Mouse (Mus musculus) heart, embryonic 16.5 days (tissue): ENCODE results near the gene Plekhg3. TPM values are rescaled to one million over a fixed set of nuclear protein-coding genes. Genes with fewer than 3 reads are reported as not detected.

ENCODE experiments used
- ATAC-seq: fragments of 200-750 bp; cut with Nextera tagmentation; replicated peaks from 2 replicates; pipeline ENCODE4 v1.8.0; 2017; ENCODE audit warnings: moderate number of reproducible peaks; ENCODE audit not compliant: insufficient read depth, low FRiP score; ENCODE audit errors: extremely low read depth
- H3K27ac ChIP-seq: fragments of 300-500 bp; sonication (generic); 2 replicates; pipeline ENCODE4 v1.5.1; 2014; ENCODE audit warnings: mild to moderate bottlenecking, low read length, control low read depth, moderate library complexity
- H3K27me3 ChIP-seq: fragments of 300-500 bp; sonication (generic); 2 replicates; pipeline ENCODE4 v1.6.1; 2014; ENCODE audit warnings: low read length, mixed read lengths; ENCODE audit not compliant: control insufficient read depth, insufficient read depth
- H3K36me3 ChIP-seq: fragments of 300-500 bp; sonication (generic); 2 replicates; pipeline ENCODE4 v1.6.1; 2014; ENCODE audit not compliant: control insufficient read depth, insufficient read depth
- H3K4me1 ChIP-seq: fragments of 300-500 bp; sonication (generic); 2 replicates; pipeline ENCODE4 v1.6.1; 2014; ENCODE audit warnings: low read length, mixed read lengths; ENCODE audit not compliant: control insufficient read depth, insufficient read depth
- H3K4me2 ChIP-seq: fragments of 300-500 bp; sonication (generic); 2 replicates; pipeline ENCODE4 v1.6.1; 2014; ENCODE audit warnings: low read depth, mild to moderate bottlenecking, control low read depth, low read length
- H3K4me3 ChIP-seq: fragments of 300-500 bp; sonication (generic); 2 replicates; pipeline ENCODE4 v1.5.1; 2014; ENCODE audit warnings: mild to moderate bottlenecking, control low read depth, low read length
- H3K9ac ChIP-seq: fragments of 300-500 bp; sonication (generic); 2 replicates; pipeline ENCODE4 v1.6.1; 2014; ENCODE audit warnings: low read length, control low read depth
- H3K9me3 ChIP-seq: fragments of 300-500 bp; sonication (generic); replicated peaks from 2 replicates; pipeline ENCODE4 v1.6.1; 2016; ENCODE audit warnings: low read length; ENCODE audit not compliant: control insufficient read depth
- WGBS: fragments of 180-500 bp; shearing (Covaris S2); extraction: QIAGEN DNeasy Blood & Tissue Kit; methylation state at CpG from one replicate; pipeline ENCODE4 v1.1.7; 2014; 5-methylcytosine and 5-hydroxymethylcytosine counted together
- polyA plus RNA-seq: library from polyadenylated mRNA; unstranded; fragments of >200 nt; fragmentation: Nextera tagmentation; extraction: Ambion mirVana; gene quantifications from 2 replicates; pipeline ENCODE4 v1.2.1, GENCODE M21; 2015

Gene Plekhg3
- polyA plus RNA-seq, 1 experiment from 2014 or later, result 6.8 TPM

DNA sequence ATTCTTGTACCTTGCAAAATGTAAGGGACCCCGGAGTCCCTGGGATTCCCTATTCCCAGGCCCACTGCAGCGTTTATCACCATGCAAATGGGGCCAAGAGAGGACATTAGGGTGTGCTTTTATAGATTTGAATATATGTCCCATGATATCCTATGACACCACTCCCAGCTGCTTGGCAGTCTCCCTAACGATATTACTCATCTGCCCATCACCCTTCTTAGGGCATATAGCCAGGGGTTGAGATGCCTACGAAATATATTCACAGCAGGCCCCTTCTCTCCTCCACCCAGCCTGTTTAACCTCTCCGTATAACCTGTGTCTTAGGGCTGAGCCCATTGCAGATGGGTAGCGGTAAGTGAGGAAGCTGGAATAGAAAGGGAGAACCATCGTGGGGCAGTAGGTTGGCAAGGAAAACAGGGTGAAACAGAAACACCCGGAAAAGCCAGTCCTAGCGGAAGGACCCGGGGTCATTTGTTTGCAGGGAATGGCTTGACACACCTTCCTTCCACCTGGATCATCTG, 10.1 kb downstream of the Plekhg3 start:
- Histone ChIP-seq H3K36me3 (no peaks in the 10 kb centered on the region), H3K9ac (no peak overlapping the region), H3K4me3 (no peak overlapping the region), H3K27ac (no peak overlapping the region), H3K9me3 (peaks cover 4% of the 10 kb centered on the region; the same call in 1 of the 2 replicates), H3K27me3 (no peaks in the 10 kb centered on the region), H3K4me2 (no peak overlapping the region), H3K4me1 (peaks cover 48% of the 10 kb centered on the region)
- ATAC-seq, result no peak
- WGBS, result 72% methylated on average over 10 of the region's 10 CpGs

DNA sequence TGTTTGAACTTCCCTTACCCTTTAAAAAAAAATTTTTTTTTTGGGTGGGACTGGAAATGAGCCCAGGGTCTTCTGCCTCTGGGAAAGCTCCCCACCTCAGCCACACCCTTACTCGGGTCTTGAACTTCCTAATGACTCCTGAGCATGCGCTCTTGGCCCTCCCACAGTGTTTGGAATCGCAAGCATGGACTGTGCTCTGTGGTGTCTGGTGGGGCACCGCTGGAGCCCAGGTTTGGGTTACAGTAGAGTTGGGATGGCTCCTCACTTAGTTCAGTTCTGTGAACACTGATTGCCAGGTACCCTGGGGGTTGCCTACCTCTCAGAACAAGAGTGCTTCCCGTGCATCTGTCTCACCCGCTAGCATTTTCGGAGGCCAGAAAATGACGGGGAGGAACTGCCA, 10.8 kb downstream of the Plekhg3 start:
- H3K9ac ChIP-seq, result no peak overlapping the region
- H3K27me3 ChIP-seq, result no peaks in the 10 kb centered on the region
- H3K9me3 ChIP-seq, result peaks cover 4% of the 10 kb centered on the region; the same call in 1 of the 2 replicates
- ATAC-seq, result no peak
- H3K4me3 ChIP-seq, result no peak overlapping the region
- no peak overlapping the region for H3K4me2 ChIP-seq
- H3K36me3 ChIP-seq, result no peaks in the 10 kb centered on the region
- WGBS, result 40% methylated on average over 8 of the region's 8 CpGs
- no peak overlapping the region; the same call in 1 of the 2 replicates for H3K27ac ChIP-seq
- peaks cover 48% of the 10 kb centered on the region for H3K4me1 ChIP-seq

DNA sequence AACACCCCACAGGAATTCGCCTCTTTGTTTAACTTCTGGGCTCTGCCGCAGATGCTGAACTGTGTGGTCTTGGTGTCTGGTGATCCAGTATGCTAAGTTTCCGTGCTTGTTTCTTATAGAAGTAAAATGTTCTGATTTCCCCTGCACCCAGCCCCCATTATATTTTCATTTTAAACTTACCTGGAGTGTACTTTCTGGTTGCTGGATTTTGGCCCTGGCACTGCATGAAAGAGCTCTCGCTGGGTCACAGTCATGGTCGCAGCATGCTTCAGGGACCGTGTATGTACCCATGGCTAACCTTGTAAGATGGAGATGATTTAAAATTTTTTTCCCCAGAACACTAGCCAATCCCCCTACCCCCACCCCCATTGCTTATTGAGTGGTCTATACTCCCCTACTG, 11.2 kb downstream of the Plekhg3 start:
- ATAC-seq, result no peak
- H3K4me2 ChIP-seq, result no peak overlapping the region
- no peaks in the 10 kb centered on the region for H3K36me3 ChIP-seq
- H3K4me3 ChIP-seq, result no peak overlapping the region
- peaks cover 4% of the 10 kb centered on the region; the same call in 1 of the 2 replicates for H3K9me3 ChIP-seq
- 71% methylated on average over 6 of the region's 6 CpGs for WGBS
- no peaks in the 10 kb centered on the region for H3K27me3 ChIP-seq
- peaks cover 48% of the 10 kb centered on the region for H3K4me1 ChIP-seq
- no peak overlapping the region for H3K27ac ChIP-seq
- no peak overlapping the region for H3K9ac ChIP-seq

DNA sequence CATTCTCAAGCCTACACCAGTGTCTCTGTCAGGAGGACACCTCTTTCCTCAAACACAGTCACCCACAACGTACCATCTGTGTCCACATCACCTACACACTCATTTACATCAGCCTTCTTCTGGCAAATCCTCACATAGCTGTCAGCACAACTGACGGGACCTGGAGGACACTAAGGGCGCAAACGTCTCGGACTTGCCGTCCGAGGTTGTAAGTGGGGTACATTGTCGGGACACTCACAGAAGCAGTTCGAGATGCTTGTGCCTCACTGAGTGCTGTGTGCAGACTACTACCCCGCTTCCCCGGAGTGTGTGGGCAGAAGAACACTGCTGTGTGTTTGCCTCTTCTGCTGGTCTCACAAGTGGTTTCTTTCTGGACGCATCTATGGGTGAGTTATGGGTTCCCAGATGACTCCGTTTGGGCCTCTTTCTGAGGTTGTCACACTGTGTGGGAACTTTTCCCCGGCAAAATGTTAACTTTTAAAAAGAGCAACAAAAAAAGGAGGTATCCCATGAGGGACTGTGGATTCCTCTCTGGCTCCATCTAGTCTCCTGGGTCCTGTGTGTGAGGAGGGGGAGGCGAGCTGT, 15.2 kb downstream of the Plekhg3 start:
- ATAC-seq, result no peak
- Histone ChIP-seq H3K4me2 (peak overlapping the region; percentile 73), H3K9ac (peak overlapping the region; percentile 69), H3K4me1 (peaks cover 67% of the 10 kb centered on the region), H3K36me3 (no peaks in the 10 kb centered on the region), H3K27ac (0 out of 2 replicates have a peak overlapping the region, but pooled peaks have one; percentile 56), H3K4me3 (peak overlapping the region; percentile 43; the same call in 1 of the 2 replicates), H3K27me3 (no peaks in the 10 kb centered on the region), H3K9me3 (no peaks in the 10 kb centered on the region)
- 34% methylated on average over 15 of the region's 15 CpGs for WGBS

DNA sequence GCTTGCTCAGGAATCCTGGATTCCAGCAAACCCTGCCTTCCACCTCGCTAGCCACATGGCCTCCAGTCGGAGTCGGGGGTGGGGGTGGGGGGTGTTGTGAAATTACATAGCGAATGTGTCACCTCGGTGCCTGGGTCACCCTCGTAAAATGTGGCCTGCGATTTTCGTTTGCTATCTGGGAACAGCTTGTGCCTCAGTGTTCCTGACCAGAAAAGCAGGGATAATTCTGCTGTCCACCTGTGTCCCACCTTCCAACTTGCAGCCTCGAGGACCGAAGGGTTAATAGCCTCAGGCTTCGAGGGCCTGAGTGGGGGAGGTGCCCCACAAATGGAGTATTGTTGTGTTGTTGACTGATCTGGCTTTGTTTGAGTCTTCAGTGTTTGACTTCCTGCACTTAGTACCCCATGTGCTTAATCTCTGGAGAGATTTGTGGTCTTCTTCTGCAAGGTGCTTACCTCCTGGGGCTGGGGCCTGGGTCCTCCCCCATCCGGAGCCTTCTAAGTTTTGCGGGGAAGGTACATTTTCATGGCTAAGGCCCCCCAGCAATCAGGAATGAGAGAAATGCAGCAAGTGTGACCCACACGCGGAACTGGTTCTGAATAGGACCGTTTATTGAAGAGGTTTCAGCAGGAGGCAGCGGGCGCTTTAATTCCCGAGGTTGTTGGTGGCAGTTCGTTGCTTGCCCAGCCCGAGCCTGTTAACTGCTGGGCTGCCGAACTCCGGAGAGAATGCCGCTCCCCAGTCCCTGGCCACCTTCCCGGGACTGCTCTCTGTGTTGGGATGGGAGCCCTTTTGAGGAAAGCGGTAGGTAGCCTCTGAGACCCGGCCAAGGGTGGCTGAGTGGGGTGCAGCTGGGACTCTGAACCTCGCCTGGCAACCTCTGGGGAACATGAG, 15.9 kb downstream of the Plekhg3 start:
- peak; percentile 28; the same call in 1 of the 2 replicates for ATAC-seq
- H3K4me3 ChIP-seq, result peak overlapping the region; percentile 43
- peaks cover 68% of the 10 kb centered on the region for H3K4me1 ChIP-seq
- H3K27ac ChIP-seq, result peak overlapping the region; percentile 56
- WGBS, result 14% methylated on average over 28 of the region's 28 CpGs
- peak overlapping the region; percentile 73 for H3K4me2 ChIP-seq
- H3K9me3 ChIP-seq, result no peaks in the 10 kb centered on the region
- no peaks in the 10 kb centered on the region for H3K27me3 ChIP-seq
- peak overlapping the region; percentile 69 for H3K9ac ChIP-seq
- H3K36me3 ChIP-seq, result no peaks in the 10 kb centered on the region

DNA sequence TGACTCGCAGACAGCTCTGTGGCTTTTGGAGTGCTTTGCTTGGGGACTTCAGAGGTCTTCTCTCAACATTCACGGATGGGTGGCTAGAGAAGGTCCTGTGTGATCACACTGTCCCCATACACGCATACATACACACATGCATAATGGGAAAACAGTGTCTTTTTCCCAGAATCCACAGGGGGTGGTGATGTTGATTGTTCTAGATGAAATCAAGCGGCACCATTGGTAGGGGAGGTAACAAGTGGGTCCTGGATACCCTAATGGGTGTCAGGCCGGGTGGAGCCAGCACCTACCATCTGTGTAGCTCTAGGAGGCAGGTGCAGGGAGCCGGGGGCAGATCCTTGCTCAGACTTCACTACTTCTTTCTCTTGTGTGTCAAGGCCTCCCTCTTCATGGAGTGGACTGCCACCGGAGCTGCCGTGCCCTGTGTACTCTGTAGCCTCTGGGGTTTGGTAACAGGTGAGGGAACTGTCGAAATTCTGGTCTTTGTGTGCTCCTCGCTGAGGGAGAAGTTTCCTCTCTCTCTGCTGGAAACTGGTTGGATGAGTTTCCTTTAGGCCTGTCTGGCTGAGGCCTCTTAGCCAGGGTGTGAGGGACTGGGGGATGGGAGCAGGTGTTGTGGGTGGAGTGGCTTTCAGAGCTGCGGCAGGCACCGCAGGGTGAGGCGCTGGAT, 16.9 kb downstream of the Plekhg3 start:
- H3K9ac ChIP-seq, result peak overlapping the region; percentile 69
- 41% methylated on average over 13 of the region's 13 CpGs for WGBS
- no peak for ATAC-seq

DNA sequence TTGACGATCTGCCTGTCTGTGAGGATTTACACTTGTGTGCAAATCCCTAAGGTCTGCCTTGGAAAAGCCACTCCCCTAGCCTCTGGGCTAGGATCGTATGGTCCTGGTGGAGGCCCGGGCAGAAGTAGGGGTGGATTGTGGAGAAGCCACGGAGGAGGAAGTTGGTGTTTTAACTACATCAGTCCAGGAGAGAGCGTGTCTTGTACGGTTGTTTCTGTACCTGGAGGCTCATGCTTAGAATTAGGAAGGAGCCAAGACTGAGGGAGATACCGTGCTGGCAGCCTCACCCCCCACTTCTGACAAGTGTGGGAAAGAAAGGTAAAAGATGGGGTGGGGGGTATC, 17.4 kb downstream of the Plekhg3 start:
- WGBS, result 34% methylated on average over 7 of the region's 7 CpGs
- Histone ChIP-seq H3K27ac (no peak overlapping the region; the same call in 1 of the 2 replicates), H3K4me3 (no peak overlapping the region), H3K9me3 (no peaks in the 10 kb centered on the region), H3K4me1 (peaks cover 78% of the 10 kb centered on the region), H3K36me3 (no peaks in the 10 kb centered on the region), H3K27me3 (no peaks in the 10 kb centered on the region), H3K9ac (peak overlapping the region; percentile 69), H3K4me2 (peak overlapping the region; percentile 73)
- no peak for ATAC-seq

More for the DNA sequence above, 16.9 kb downstream of the Plekhg3 start:
- Histone ChIP-seq H3K9me3 (no peaks in the 10 kb centered on the region), H3K36me3 (no peaks in the 10 kb centered on the region), H3K4me1 (peaks cover 73% of the 10 kb centered on the region), H3K4me3 (peak overlapping the region; percentile 43), H3K27me3 (no peaks in the 10 kb centered on the region), H3K27ac (peak overlapping the region; percentile 56), H3K4me2 (peak overlapping the region; percentile 73)

DNA sequence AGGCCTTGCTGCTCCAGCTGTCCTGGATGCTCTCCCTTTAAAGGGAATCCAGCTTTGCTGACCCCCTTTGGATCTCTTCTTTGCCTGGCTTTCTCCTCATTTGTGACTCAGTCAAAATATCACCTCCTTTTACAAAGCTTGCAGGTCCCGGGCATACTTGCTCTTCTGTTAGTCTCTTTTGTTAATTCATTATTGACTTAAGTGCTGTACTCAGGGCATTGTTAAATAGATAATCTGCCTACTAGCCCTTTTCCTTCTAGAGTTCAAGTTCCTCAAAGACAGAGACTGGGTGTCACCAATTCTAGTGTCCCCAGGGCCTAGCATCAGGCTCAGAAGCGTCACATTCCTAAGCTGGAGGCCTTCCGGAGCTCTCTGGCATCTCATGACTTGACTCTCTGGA, 18.5 kb downstream of the Plekhg3 start:
- peak overlapping the region; percentile 3; the same call in 1 of the 2 replicates for H3K27ac ChIP-seq
- H3K36me3 ChIP-seq, result no peaks in the 10 kb centered on the region
- H3K4me1 ChIP-seq, result peaks cover 89% of the 10 kb centered on the region
- peak overlapping the region; percentile 7; the same call in 1 of the 2 replicates for H3K9ac ChIP-seq
- no peaks in the 10 kb centered on the region for H3K9me3 ChIP-seq
- no peak for ATAC-seq
- H3K4me2 ChIP-seq, result no peak overlapping the region
- WGBS, result 42% methylated on average over 3 of the region's 3 CpGs
- H3K27me3 ChIP-seq, result no peaks in the 10 kb centered on the region
- no peak overlapping the region for H3K4me3 ChIP-seq
